Mouse (Mus musculus) stomach, postnatal 0 days (tissue): ENCODE data around the gene Mxd3. TPM values are rescaled to one million over a fixed set of nuclear protein-coding genes. Genes with fewer than 3 reads are reported as not detected.

Experiments
- ATAC-seq: fragments of 200-750 bp; cut with Nextera tagmentation; 2 replicates; pipeline ENCODE4 v1.8.0; 2017; ENCODE audit not compliant: low FRiP score, low TSS enrichment
- DNase-seq: peaks from one replicate; pipeline ENCODE4 v3.0.0-alpha.2; 2016; ENCODE audit warnings: low spot score
- H3K27ac ChIP-seq: fragments of 300-500 bp; sonication (generic); replicated peaks from 2 replicates; pipeline ENCODE4 v1.5.1; 2014; ENCODE audit warnings: mild to moderate bottlenecking, control low read depth
- H3K27me3 ChIP-seq: fragments of 300-500 bp; sonication (generic); 2 replicates; pipeline ENCODE4 v1.6.1; 2014; ENCODE audit warnings: low read length; ENCODE audit not compliant: control insufficient read depth, insufficient read depth
- H3K36me3 ChIP-seq: fragments of 300-500 bp; sonication (generic); 2 replicates; pipeline ENCODE4 v1.6.1; 2014; ENCODE audit warnings: low read length, mixed read lengths; ENCODE audit not compliant: control insufficient read depth, insufficient read depth
- H3K4me1 ChIP-seq: fragments of 300-500 bp; sonication (generic); replicated peaks from 2 replicates; pipeline ENCODE4 v1.6.1; 2014; ENCODE audit warnings: antibody characterized with exemption; ENCODE audit not compliant: control insufficient read depth, insufficient read depth
- H3K4me2 ChIP-seq: fragments of 300-500 bp; sonication (generic); replicated peaks from 2 replicates; pipeline ENCODE4 v1.6.1; 2014; ENCODE audit warnings: low read depth, mild to moderate bottlenecking, control low read depth, moderate library complexity
- H3K4me3 ChIP-seq: fragments of 300-500 bp; sonication (generic); 2 replicates; pipeline ENCODE4 v1.5.1; 2014; ENCODE audit warnings: low read depth, low read length, control low read depth
- H3K9ac ChIP-seq: fragments of 300-500 bp; sonication (generic); 2 replicates; pipeline ENCODE4 v1.6.1; 2014; ENCODE audit warnings: mild to moderate bottlenecking, low read length, control low read depth, mixed read lengths
- H3K9me3 ChIP-seq: fragments of 300-500 bp; sonication (generic); 2 replicates; pipeline ENCODE4 v1.6.1; 2016; ENCODE audit warnings: low read length; ENCODE audit not compliant: control insufficient read depth
- CTCF ChIP-seq: IDR thresholded peaks from 2 replicates; pipeline ENCODE4 v1.5.1; 2016; ENCODE audit warnings: antibody characterized with exemption, low read depth, mild to moderate bottlenecking, moderate library complexity
- EP300 ChIP-seq: optimal IDR thresholded peaks from 2 replicates; pipeline ENCODE3; 2016; ENCODE audit warnings: antibody characterized with exemption
- WGBS: fragments of 180-500 bp; shearing (Covaris S2); extraction: QIAGEN DNeasy Blood & Tissue Kit; methylation state at CpG from one replicate; pipeline ENCODE4 v1.1.7; 2014; 5-methylcytosine and 5-hydroxymethylcytosine counted together
- polyA plus RNA-seq: library from polyadenylated mRNA; unstranded; fragments of >200 nt; fragmentation: Nextera tagmentation; extraction: Ambion mirVana; gene quantifications from 2 replicates; pipeline ENCODE4 v1.2.1, GENCODE M21; 2015

Mxd3 gene
- polyA plus RNA-seq, 1 experiment from 2014 or later, result 12.4 TPM

GRCm38 (mm10) chr13:55322130-55322825, 7.3 kb downstream of the Mxd3 start:
- TF ChIP-seq CTCF (peak; percentile 72), EP300 (no peak)
- Histone ChIP-seq H3K4me2 (peak overlapping the region; percentile 97), H3K9ac (peak overlapping the region; percentile 95), H3K4me1 (no peaks in the 10 kb centered on the region), H3K4me3 (peak overlapping the region; percentile 84), H3K27ac (peak overlapping the region; percentile 86), H3K9me3 (no peaks in the 10 kb centered on the region), H3K27me3 (no peaks in the 10 kb centered on the region), H3K36me3 (peaks cover 19% of the 10 kb centered on the region)
- WGBS, result under 1% methylated on average over 31 of the region's 31 CpGs
- peak; percentile 20 for ATAC-seq
- DNase-seq, result peak; percentile 64

GRCm38 (mm10) chr13:55321434-55322129, 8.0 kb downstream of the Mxd3 start, which contains the start of gene Rab24:
TSS of gene Rab24 (minus strand) at chr13:55321946.
- Histone ChIP-seq H3K4me1 (no peaks in the 10 kb centered on the region), H3K9ac (peak within 1 kb of the TSS; percentile 95), H3K36me3 (peaks cover 19% of the 10 kb centered on the region), H3K9me3 (no peaks in the 10 kb centered on the region), H3K4me2 (peak within 1 kb of the TSS; percentile 97), H3K27ac (peak within 1 kb of the TSS; percentile 86), H3K27me3 (no peaks in the 10 kb centered on the region), H3K4me3 (peak within 1 kb of the TSS; percentile 84)
- ATAC-seq (peak; percentile 89), DNase-seq (peak; percentile 93)
- WGBS, result under 1% methylated on average over 63 of the region's 73 CpGs
- no peak for TF ChIP-seq EP300

GRCm38 (mm10) chr13:55319931-55320533, 9.6 kb downstream of the Mxd3 start, which contains the start of gene Prelid1:
TSS of gene Prelid1 (plus strand) at chr13:55320500.
- TF ChIP-seq CTCF, result no peak
- no peak for TF ChIP-seq EP300
- peaks cover 9% of the 10 kb centered on the region for H3K36me3 ChIP-seq
- H3K4me3 ChIP-seq, result peak within 1 kb of the TSS; percentile 84
- WGBS, result 66% methylated on average over 4 of the region's 4 CpGs
- ATAC-seq, result peak; percentile 16; the same call in 1 of the 2 replicates
- peak within 1 kb of the TSS; percentile 97 for H3K4me2 ChIP-seq
- H3K27me3 ChIP-seq, result no peaks in the 10 kb centered on the region
- H3K9me3 ChIP-seq, result no peaks in the 10 kb centered on the region
- H3K27ac ChIP-seq, result peak within 1 kb of the TSS; percentile 86
- H3K4me1 ChIP-seq, result no peaks in the 10 kb centered on the region
- DNase-seq, result peak; percentile 24
- H3K9ac ChIP-seq, result peak within 1 kb of the TSS; percentile 95

GRCm38 (mm10) chr13:55318351-55318750, 11.3 kb downstream of the Mxd3 start:
- Histone ChIP-seq H3K4me2 (no peak overlapping the region), H3K36me3 (peaks cover 23% of the 10 kb centered on the region), H3K9ac (no peak overlapping the region; the same call in 1 of the 2 replicates), H3K4me1 (no peaks in the 10 kb centered on the region), H3K9me3 (no peaks in the 10 kb centered on the region), H3K27me3 (no peaks in the 10 kb centered on the region), H3K27ac (no peak overlapping the region), H3K4me3 (no peak overlapping the region)
- WGBS, result 84% methylated on average over 3 of the region's 3 CpGs
- ATAC-seq (no peak), DNase-seq (no peak)
- no peak for TF ChIP-seq CTCF
- TF ChIP-seq EP300, result no peak

- Histone ChIP-seq H3K4me1 (no peaks in the 10 kb centered on the region), H3K27ac (no peak overlapping the region), H3K4me3 (no peak overlapping the region), H3K9ac (no peak overlapping the region), H3K27me3 (no peaks in the 10 kb centered on the region), H3K4me2 (no peak overlapping the region), H3K36me3 (peaks cover 33% of the 10 kb centered on the region), H3K9me3 (no peaks in the 10 kb centered on the region)
- DNase-seq (no peak), ATAC-seq (no peak)
- 83% methylated on average over 2 of the region's 2 CpGs for WGBS
- TF ChIP-seq EP300 (no peak), CTCF (no peak)
Measured at GRCm38 (mm10) chr13:55314891-55315412, 14.7 kb downstream of the Mxd3 start.
